Mouse (Mus musculus) megakaryocyte, adult 5-6 weeks (primary cell): ENCODE data around the gene Capns1. TPM values are rescaled to one million over a fixed set of nuclear protein-coding genes. Genes with fewer than 3 reads are reported as not detected.
"Not testable (repeated sequence)": the region's sequence is repeated elsewhere in the genome, so short reads cannot be mapped to it uniquely, and the experiment has no call there.

ENCODE experiments used
- ATAC-seq: 2 replicates; pipeline ENCODE4 v1.8.0; 2016; ENCODE audit warnings: mild to moderate bottlenecking, inconsistent platforms; ENCODE audit not compliant: poor library complexity, severe bottlenecking
- total RNA-seq, 2 experiments: library from RNA; stranded (forward) in 1 of 2; stranded (reverse) in 1 of 2; fragments of 153-499, 151-499 nt in 1 of 2; fragments of 221-1000, 200-1000 nt in 1 of 2; gene quantifications; 2 replicates each; pipeline versions ENCODE4 v1.2.3 to v1.2.4; 2015 to 2017

Gene Capns1
- total RNA-seq (2015), result 485 and 524 TPM in 2 replicates
- total RNA-seq (2017), result 307 and 314 TPM in 2 replicates

DNA sequence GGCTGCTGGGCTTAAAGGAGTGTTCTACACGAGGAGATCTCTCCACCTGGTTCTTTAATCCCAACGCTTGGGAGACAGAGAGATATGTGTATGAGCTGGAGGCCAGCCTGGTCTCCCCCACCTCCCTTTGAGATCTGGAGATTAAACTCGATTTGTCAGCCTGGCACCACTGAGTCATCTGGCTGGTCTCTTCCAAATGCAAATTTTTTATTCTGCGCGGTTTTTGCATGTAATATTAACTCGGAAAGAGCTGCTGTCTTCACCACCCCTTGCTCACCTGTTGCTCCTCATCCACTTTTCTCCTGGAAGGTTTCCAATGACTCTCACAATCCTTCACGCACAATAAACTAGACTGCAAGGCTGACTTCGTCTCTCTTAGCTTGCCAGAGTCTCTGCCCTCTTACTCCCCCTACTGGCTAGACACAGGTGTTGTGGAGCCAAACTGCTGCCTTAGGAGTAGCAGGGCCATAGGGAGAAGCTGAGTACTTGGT is at the start of gene Capns1:
Capns1 (minus strand) TSS at position 331 of the 491 bp plus-strand sequence.
- peak; percentile 68 for ATAC-seq

DNA sequence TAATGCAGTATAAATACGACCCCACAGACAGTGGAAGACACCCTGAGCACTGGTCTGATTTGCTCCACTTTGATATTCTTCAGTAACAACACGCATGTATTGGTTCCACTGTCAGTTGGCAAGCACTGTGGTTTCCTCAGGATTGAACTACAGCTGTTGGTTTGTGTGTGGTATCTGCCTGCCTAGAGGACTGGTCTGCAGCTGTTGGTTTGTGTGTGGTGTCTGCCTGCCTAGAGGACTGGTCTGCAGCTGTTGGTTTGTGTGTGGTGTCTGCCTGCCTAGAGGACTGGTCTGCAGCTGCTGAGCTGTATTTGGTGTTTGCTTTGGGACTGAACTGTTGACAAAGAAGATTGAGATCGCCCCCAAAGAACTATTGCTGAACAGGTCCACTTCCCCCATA is 38.8 kb upstream of the Capns1 start:
- ATAC-seq, result not testable (repeated sequence)

DNA sequence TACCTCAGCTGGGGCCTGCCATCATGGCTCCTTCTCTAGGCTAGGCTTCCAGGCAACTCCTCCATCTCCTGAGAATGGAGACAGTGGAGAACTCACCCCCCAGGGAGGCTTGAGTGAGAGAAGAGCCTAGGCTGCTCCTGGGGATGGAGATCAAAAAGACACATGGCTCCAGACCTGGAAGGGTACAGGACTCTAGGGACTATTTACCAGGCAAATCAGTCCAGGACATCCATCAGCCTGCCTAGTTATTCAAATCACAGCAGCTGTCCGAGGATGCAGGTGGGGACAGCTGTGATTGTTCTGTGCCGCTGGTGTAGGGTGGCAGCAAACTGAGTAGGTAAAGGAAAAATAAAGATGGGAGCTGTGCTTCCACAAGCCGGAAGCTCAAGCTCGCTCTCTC is 37.0 kb upstream of the Capns1 start, which contains the start of gene Ovol3:
Ovol3 (minus strand) TSS at position 101 of the 400 bp plus-strand sequence.
- ATAC-seq, result no peak

DNA sequence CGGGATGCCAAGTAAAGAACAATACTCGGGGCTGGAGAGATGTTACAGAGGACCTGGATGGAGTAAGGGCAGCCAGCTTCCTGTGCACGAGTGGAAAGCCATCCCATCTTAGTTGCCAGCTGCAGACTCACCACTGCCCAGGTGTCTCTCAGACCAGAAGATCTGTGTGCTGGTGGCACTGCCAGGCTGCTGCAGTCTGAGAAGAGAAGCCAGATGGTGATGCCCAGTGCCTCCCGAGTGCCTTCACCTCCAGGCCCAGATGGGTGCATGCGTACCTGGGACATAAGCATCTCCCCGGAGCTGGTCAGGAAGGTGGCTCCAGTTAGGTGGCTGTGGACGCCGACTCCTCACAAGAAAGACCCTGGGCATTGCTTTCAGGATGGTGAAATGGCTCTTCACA is 36.5 kb upstream of the Capns1 start:
- no peak for ATAC-seq

DNA sequence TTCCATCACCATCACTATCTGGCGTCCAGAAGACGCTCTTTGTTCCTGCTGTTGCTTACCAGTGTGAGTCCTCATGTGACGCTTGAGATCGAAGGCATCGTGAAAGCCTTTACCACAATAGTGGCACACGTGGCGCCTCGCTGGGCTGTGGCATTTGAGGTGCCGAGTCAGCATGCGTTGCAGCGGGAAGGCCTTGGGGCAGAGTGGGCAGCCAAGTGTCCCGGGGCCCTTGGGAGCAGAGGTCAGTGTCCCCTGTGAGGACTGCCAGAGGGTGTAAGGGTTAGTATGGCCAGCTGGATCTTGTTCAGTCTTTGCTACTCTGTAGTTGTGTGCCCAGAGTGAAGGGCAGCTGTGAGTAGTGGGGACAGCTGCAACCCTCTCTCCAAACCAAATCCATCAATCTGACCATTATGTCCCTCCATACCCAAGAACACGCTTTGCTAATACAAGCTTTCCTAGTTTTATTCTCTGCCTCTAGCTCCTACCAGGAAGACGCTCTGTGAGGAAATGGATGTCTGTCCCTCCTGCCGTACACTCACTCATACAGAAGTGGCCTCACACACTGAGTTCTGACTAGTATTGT is 35.8 kb upstream of the Capns1 start:
- ATAC-seq, result no peak

DNA sequence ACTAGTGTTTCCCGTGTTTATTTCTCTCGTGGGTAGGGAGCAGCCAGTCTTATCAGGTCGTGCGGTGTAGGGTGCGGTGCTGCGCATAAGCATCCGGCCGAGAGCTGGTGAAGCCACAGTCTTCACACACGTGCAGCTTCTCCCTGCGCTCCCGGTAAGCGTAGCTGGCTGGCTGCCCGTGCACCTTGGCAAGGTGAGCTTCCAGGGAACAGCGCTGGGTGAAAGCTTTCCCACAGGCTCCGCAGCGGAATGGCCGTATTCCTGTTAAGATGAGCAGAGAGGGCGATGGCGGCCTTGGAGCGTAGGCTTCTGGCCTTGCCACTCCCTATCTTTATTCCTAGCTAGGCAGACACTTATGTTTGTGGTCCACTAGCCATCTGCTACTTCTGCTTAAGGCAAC is 34.8 kb upstream of the Capns1 start:
- no peak for ATAC-seq

DNA sequence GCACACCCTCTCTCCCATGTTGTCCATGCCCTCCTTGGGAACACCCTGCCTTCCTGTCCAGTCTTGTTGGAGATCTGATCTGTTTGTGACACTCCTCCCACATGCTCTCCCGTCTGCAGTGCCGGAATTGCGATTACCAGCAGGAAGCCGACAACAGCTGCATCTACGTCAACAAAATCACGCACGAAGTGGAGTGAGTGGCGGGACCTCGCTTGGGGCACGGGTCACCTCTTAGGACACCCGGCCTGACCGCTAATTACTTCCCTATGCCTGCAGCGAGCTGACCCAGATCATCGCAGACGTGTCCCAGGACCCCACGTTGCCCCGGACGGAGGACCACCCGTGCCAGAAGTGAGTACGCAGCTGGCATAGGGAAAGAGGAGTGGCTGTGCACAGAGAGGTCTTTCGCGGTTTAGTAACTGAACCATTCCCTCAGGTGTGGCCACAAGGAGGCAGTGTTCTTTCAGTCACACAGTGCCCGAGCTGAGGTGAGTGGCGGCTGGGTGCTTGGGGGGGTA is 34.1 kb upstream of the Capns1 start:
- peak; percentile 27 for ATAC-seq

DNA sequence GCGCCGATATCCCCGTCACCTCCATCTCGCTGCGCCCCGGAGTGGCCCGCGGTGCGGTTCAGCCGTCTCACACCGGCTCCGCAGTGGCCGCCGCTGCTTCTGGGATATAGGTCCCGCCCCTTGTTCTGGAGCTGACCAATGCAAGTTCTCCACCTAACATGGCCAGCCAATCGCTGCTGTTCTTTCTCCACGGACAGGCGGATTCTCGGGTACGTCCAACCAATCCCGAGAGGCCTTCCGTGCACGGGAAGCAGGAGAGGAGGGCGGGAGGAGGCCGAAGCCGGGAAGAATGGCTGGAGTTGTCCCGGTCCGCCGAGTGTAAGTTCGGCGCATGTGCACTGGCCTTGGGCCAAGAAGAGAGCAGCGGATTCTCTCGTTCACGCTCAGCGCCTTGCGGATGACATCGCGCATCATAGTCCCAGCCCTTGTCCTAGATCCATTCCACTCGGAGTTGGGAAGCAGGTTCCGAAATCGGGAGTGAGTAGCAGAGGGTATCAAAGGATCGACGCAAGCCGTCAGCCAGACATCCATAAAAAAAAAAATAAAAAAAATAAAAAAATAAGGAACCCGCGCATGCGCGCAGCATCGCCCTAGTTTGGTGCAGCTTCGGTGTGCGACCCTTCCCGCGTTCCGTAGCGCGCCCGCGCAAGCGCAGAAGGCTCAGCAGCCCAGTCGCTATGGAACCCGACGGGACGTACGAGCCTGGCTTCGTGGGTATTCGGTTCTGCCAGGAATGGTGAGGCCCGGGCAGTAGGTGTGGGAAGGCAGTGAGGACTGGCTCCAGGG is 33.3 kb upstream of the Capns1 start, which contains the start of the genes Polr2i and Tbcb:
Polr2i (plus strand) TSS at position 280 of the 786 bp plus-strand sequence.
Tbcb (minus strand) TSS at position 604 of the 786 bp plus-strand sequence.
- peak; percentile 96 for ATAC-seq

DNA sequence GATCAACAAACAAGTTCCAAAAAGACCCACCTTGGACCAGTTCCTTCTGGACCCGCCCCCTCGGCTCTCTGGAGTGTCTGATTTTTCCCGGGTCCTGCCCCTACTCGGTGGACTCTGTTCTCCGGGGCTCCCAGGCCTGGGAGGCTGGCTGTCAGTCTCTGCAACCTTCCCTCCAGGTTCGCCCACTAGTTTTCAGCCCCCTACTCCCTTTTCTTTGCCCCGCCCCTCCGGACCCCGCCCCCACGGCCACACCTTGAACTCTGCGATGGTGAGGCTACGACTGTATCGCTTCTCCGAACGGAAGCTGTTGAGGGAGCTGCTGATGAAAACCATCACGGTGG is 32.7 kb upstream of the Capns1 start:
- ATAC-seq, result no peak

DNA sequence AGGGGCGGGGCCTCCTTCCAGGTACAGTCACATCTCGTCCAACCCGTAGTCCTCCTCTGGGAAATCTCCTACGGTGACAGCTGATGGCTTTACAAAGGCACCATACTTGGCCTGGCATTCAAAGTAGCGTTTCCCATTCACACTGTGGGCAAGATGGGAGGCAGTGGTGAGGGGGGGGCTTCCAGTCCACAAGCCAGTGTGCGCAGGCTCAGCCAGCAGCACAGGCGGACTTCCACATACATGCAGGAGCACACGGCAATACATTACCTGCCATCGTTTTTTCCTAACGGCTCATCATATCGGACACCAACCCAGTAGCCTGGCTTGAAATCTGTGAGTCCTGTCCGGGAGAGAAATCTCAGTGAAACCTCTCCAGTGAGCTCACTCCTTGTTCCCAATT is 25.6 kb upstream of the Capns1 start:
- ATAC-seq, result no peak

DNA sequence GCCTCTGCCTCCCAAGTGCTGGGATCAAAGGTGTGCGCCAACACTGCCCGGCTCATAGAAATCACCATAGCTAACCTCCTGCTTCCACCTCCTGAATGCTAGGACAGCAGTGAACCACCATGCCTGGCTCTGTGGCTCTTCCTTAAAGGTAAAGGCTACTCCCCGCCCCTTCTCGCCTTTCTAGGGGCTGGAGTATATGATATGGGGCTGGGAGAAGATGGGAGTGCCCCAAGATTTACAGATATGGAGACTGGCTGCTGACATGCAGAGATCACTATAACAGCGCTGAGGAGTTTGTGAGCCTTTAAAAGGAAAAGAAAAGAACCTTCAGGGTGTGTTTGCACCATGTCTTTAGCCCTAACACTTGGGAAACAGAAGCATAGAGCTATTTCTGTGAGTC is 23.6 kb upstream of the Capns1 start:
- no peak for ATAC-seq

DNA sequence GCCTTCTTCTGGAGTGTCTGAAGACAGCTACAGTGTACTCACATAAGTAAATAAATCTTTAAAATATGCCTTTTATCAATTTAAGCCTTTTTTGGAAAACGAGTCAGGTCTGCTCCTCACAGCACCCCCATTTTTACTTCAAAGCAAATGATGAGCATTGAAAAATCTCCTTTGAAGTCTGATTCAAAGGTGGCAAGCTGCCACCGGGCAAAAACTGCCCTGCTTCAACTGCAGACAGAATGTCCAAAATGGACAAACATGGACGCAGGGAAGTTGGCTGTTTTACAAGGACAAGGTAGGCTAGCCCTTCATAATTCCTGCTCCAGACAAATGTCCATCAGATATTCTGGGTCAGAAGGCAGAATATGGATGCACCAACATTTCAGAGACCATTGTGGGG is 22.8 kb upstream of the Capns1 start:
- ATAC-seq, result no peak

DNA sequence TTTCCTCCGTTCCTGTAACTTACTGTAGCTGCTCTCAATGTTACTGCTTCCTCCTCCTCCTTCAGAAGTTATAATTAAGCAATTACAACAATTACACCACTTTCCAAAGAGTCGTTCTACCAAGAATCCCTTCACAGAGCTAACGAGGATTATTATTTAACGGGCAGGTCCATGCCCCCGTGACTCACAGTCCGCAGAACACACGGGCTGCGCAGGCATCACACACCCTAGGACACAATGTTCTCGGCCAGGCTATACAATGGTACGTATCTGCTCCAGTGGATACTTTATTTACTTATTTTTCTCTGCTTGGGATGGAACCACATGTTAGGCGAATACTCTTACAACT is 21.4 kb upstream of the Capns1 start:
- peak; percentile 33; the same call in 1 of the 2 replicates for ATAC-seq

DNA sequence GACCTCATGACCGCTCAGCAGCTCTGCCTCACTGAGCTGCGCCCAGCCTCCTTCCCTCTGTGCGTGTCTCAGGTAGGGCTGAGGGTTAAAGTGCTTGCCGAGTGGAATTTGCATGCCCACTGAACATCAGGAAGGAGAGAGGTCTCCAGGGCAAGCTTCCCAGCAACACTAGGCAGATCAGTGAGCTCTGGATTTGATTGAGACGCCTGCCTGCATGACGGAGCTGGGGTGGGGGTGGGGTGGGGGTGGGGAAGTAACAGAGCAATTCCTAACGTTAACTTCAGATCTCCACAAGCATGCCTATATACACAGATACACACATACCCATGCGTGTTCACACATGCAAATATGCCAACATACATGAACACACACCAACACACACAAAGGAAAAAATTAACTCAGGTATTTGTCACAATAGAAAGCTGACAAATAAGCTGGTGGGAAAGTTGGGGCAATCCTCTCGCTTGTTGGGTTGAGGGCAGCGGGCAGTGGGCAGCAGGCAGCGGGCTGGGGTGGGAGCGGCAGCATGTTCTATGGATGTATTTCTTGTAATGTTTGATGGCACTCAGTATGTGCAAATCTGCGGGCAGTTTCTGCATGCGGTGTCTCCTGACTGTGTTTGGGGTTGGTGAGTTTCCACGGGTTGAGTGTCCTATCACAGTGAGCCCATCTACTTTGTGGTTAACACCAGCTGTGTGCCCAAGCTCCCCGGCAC is 20.8 kb upstream of the Capns1 start:
- peak; percentile 60 for ATAC-seq

DNA sequence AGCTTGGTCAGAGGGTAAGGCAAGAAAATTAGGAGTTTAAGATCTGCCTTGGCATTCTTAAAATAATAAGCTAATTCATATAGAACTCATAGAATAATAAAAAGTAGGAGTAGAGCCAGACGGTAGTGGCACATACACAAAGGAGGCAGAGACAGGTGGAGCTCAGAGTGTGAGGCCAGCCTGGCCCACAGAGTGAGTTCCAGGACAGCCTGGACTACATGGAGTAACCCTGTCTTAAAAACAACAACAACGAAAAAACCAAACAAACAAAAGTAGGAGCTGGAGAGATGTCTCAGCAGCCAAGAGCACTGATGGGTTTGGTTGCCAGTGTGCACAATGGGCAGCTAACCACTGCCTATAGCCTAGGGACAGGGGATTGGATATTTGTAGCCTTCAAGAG is 18.7 kb upstream of the Capns1 start:
- no peak for ATAC-seq

DNA sequence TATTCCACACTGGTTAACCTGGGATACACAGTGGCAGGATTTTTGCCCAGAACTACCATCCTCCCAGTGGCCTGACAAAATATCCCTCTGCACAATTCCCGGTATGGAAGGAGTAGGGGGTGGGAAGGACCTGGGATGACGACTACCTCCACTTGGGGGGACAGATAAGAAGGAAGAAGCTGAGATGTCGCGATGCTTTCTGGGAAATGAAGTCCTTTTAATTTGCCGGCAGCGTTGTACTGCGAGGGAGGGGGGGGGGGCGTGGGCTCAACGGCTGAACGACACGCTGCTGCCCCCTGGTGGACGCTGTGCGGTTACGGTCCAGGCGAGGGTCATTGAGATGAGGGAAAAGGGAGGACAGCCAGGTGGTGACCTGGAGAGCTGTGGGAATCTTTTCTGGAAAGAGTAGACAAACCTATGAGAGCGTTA is 18.1 kb upstream of the Capns1 start:
- ATAC-seq, result peak; percentile 87

DNA sequence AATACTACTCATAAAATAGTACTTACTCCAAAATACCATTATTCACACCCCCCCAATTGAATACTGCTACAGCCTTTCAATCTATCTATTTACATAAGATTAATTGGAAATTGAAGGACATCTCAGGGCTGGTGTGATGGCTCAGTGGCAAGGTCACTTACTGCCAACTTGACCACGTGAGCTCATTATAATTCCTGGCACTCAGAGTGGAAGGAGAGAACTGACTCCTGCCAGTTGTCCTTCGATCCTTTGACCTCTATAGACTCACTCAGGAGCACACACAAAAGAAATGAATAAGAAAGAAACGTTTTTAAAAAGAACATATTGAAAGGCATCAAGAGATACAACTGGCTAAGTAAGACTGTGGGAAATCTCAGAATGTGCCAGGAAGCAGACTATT is 17.3 kb upstream of the Capns1 start:
- ATAC-seq, result no peak

DNA sequence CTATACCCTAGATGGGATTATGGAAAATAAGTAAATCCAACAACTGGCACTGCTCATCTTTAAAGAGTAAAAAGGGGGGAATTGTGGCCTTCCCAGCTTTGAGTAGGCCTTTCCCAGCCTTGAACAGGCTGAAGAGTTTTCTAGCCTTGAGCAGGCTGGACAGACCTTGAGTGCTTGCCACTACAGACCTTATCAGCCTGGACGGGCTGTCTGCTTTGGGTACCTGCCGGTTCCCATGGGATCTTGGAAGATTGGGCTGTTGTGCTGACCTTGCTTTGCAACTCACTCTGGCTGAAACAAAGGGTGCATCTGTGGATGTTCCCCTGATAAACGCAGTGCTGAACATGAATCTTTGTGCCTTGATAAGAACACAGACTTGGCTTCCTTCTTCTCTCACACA is 15.3 kb upstream of the Capns1 start:
- ATAC-seq, result no peak

DNA sequence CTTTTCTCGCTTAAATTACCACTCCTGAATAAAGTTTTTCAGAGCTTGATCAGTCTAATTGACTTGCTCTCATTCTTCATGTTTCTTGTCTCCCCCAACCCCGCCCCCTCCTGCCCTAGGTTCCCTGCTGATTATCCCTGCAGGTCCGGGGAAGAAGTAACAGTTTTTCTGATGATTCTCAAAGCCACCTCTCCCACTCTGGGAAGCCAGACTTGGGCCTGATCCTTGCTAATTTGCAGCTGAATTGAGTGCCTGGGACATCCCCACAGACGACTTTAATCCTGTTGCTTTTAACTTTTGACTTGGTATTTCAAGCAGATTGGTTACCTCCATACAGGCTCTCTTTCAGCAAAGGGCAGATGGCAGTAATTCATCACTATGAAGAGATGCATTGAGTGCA is 12.4 kb upstream of the Capns1 start:
- no peak for ATAC-seq

DNA sequence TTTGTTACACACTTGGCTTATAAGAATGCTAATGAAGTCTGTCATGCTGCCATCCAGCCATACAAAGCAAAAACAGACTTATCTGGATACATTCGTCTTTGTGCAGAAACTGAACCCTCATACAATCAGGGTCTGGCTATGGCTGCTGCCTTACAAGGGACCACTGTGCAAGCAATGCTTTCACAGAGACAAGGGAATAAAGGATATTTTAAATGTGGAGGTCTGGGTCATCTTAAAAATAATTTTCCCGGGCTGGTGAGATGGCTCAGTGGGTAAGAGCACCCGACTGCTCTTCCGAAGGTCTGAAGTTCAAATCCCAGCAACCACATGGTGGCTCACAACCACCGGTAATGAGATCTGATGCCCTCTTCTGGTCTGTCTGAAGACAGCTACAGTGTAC is 7.8 kb upstream of the Capns1 start:
- ATAC-seq, result not testable (repeated sequence)

DNA sequence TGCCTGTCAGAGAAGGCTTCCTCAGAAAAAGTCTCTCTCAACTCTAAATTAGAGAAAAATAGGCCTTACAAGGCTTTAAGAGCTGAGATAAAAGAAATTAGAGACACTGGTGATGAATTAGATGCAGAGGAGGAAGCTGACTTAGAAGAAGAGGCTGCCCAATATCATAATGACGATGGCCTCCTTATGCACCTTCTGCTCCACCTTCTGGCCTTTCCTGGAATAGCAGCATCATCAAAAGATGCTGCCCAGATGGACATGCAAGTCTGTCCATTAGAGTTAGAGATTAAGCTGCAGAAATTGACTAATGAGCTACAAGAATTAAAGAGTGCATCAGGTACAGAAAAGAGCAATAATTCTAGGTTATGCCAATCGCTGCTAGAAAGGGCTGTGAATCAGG is 6.8 kb upstream of the Capns1 start:
- ATAC-seq, result peak; percentile 94
